Comparison of ENCODE assay signal across 23 mouse cellular contexts in the genomic region with DNA sequence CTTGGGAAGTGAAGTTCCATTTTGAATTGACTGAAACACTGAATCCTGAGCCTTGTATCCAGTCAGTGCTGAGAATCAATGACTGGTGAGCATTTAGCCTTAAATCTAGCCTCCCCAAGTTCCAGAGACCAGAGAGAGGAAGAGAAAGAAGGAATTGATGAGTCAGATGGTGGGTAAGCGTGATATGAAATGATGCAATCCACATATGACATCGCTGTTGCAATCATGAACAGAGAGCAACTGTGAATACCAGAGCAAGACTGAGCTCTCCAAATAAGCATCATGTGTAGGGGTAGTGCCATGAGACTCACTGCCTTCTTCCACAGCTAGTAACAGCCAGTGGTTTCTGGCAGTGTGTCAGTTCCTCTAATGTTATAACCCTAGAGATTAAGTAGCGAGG. TPM values are rescaled to one million over a fixed set of nuclear protein-coding genes. Genes with fewer than 3 reads are reported as not detected.
DNase-seq lines count a peak whose midpoint lies in the region; ATAC-seq and TF ChIP-seq lines count a peak whose summit lies in the region.
"Had no signal": no experiment of that assay in that cellular context is flagged by ENCODE, and none has a peak within 500 bp of the region (broad histone marks: within the 10 kb centered on the region; RNA-seq: fewer than 3 reads in every experiment).

No protein-coding gene starts in this region.

- H3K9ac ChIP-seq in midbrain, embryonic 16.5 days (ENCODE audit: low read depth, low read length) = no peak overlapping the region
- H3K9ac ChIP-seq: embryonic facial prominence, embryonic 12.5 days; forebrain, embryonic 15.5 days; heart, embryonic 15.5 days; hindbrain, embryonic 13.5 days had no signal

- no peaks in the 10 kb centered on the region for H3K9me3 ChIP-seq in midbrain, embryonic 16.5 days (replicated peaks; ENCODE audit: control insufficient read depth, low read length, poor library complexity, severe bottlenecking)
- H3K9me3 ChIP-seq: embryonic facial prominence, embryonic 12.5 days; forebrain, embryonic 15.5 days; heart, embryonic 15.5 days; hindbrain, embryonic 13.5 days had no signal

- no peak overlapping the region for H3ac ChIP-seq in myocyte (ENCODE audit: control insufficient read depth, insufficient read length)

- peak overlapping the region; percentile 70 for H3K27ac ChIP-seq in bone marrow macrophage, adult 2 months (ENCODE audit: insufficient read depth, low read depth, low read length)
- no peak overlapping the region for H3K27ac ChIP-seq in midbrain, embryonic 16.5 days (ENCODE audit: low read length)
- H3K27ac ChIP-seq: embryonic facial prominence, embryonic 12.5 days; forebrain, embryonic 15.5 days; heart, embryonic 15.5 days; hindbrain, embryonic 13.5 days; hindbrain, postnatal 0 days had no signal

- no peak for TF ChIP-seq POLR2A in bone marrow macrophage, adult 2 months (IDR thresholded peaks at IDR 0.05; ENCODE audit: borderline replicate concordance, low read depth, low read length)
- TF ChIP-seq POLR2A in myocyte (IDR thresholded peaks at IDR 0.05; ENCODE audit: insufficient read length, low read depth) = no peak

- WGBS in midbrain, embryonic 16.5 days = 93% methylated on average over 3 of the region's 3 CpGs

- no peaks in the 10 kb centered on the region for H3K79me2 ChIP-seq in myocyte (ENCODE audit: control insufficient read depth, insufficient read depth)

- no peak for ATAC-seq in monocyte, adult 5-6 weeks (replicated peaks; ENCODE audit: insufficient number of reproducible peaks, low FRiP score, low TSS enrichment, poor library complexity, severe bottlenecking)
- no peak for ATAC-seq in midbrain, embryonic 16.5 days
- ATAC-seq: activated CD4-positive, CD25-positive, alpha-beta regulatory T cell, adult 4 months; forebrain, embryonic 15.5 days; hindbrain, postnatal 0 days had no signal

- peak; percentile 9 for DNase-seq in layer of hippocampus, adult 9-11 months
- no peak for DNase-seq in layer of hippocampus, postnatal 14 days (ENCODE audit: low spot score in 2 of 2)
- peak; percentile 1 to 24 for DNase-seq in monocyte, adult 2 months (ENCODE audit: low read depth in 1 of 2, low spot score in 2 of 2)
- no peak for DNase-seq in kidney, adult 8-10 months
- DNase-seq: adrenal gland, postnatal 14 days; cerebellum, adult 11-12 months; cerebellum, adult 9-10 months; cerebellum, postnatal 25 days; gastrocnemius, postnatal 36 days; heart, adult 18-20 months; heart, postnatal 14 days had no signal

- H3K4me1 ChIP-seq in bone marrow macrophage, adult 2 months (ENCODE audit: control insufficient read depth, insufficient read depth, low read length) = peaks cover 3% of the 10 kb centered on the region; the same call in 1 of the 2 replicates
- H3K4me1 ChIP-seq in midbrain, embryonic 16.5 days (ENCODE audit: control insufficient read depth, insufficient read depth, low read length) = no peaks in the 10 kb centered on the region
- H3K4me1 ChIP-seq: embryonic facial prominence, embryonic 12.5 days; heart, embryonic 15.5 days; hindbrain, embryonic 13.5 days had no signal

- no peaks in the 10 kb centered on the region for H3K27me3 ChIP-seq in myocyte (ENCODE audit: control insufficient read depth, insufficient read depth, insufficient read length)
- H3K27me3 ChIP-seq in midbrain, embryonic 16.5 days (ENCODE audit: control insufficient read depth, insufficient read depth, low read depth, low read length) = no peaks in the 10 kb centered on the region
- H3K27me3 ChIP-seq: embryonic facial prominence, embryonic 12.5 days; forebrain, embryonic 15.5 days; heart, embryonic 15.5 days; hindbrain, embryonic 13.5 days had no signal

- H3K36me3 ChIP-seq in myocyte (ENCODE audit: control insufficient read depth, insufficient read depth) = no peaks in the 10 kb centered on the region
- H3K36me3 ChIP-seq in midbrain, embryonic 16.5 days (ENCODE audit: control insufficient read depth, insufficient read depth, low read length) = no peaks in the 10 kb centered on the region
- H3K36me3 ChIP-seq: embryonic facial prominence, embryonic 12.5 days; forebrain, embryonic 15.5 days; heart, embryonic 15.5 days; hindbrain, embryonic 13.5 days had no signal

- H3K4me3 ChIP-seq in bone marrow macrophage, adult 2 months (ENCODE audit: insufficient read depth, low read length) = no peak overlapping the region
- H3K4me3 ChIP-seq in myocyte = no peak overlapping the region
- no peak overlapping the region for H3K4me3 ChIP-seq in midbrain, embryonic 16.5 days (ENCODE audit: low read depth, low read length)
- H3K4me3 ChIP-seq: embryonic facial prominence, embryonic 12.5 days; forebrain, embryonic 15.5 days; heart, embryonic 15.5 days; hindbrain, embryonic 13.5 days had no signal

- no peak for TF ChIP-seq CTCF in bone marrow macrophage, adult 2 months (IDR thresholded peaks at IDR 0.05; ENCODE audit: low read depth, low read length)

- no peak overlapping the region for H3K4me2 ChIP-seq in myocyte (ENCODE audit: low read depth)
- no peak overlapping the region for H3K4me2 ChIP-seq in midbrain, embryonic 16.5 days (ENCODE audit: low read length)
- H3K4me2 ChIP-seq: embryonic facial prominence, embryonic 12.5 days; forebrain, embryonic 15.5 days; heart, embryonic 11.5 days; heart, embryonic 15.5 days; hindbrain, embryonic 13.5 days had no signal

TF ChIP-seq in myocyte, 11 proteins besides CTCF, POLR2A, EP300 and RAD21:
- TF ChIP-seq USF1 (IDR thresholded peaks at IDR 0.05; ENCODE audit: low read depth) (no peak), CEBPB (IDR thresholded peaks at IDR 0.05; ENCODE audit: insufficient read depth, poor library complexity, severe bottlenecking) (peak; percentile 53; the same call in 1 of the 2 replicates)

RNA-seq across cellular contexts. Expression of gene Cadm2, which starts 26.2 kb away (rescaled TPM):
- total RNA-seq in layer of hippocampus, postnatal 14 days (2021) = 100 to 1,000 TPM; 252 to 256 TPM
- total RNA-seq in monocyte, adult 5-6 weeks (2017) = not detected in 3 replicates
- polyA plus RNA-seq in bone marrow macrophage, adult 2 months (2012; ENCODE audit: insufficient read depth, insufficient read length, missing spikeins) = not detected in 2 replicates
- 0.01 TPM for polyA plus RNA-seq in myocyte (2012; fragmentation: generic; extraction: Trizol)
- 71.4 and 75.6 TPM in 2 replicates for polyA plus RNA-seq in midbrain, embryonic 16.5 days (2015; fragmentation: Nextera tagmentation; extraction: Ambion mirVana)
- total RNA-seq: hematopoietic stem cell, adult 5-6 weeks had no signal

Comparison
In these comparisons a context has a peak if more than half of its experiments do, and no peak if none do; other contexts are left out.
1. DNase-seq: peak in layer of hippocampus, adult 9-11 months (single experiment) and monocyte, adult 2 months (2 of 2); none in layer of hippocampus, postnatal 14 days (0 of 2) and kidney, adult 8-10 months (0 of 2).
2. RNA of gene Cadm2, which starts 26.2 kb away (polyA plus RNA-seq): 71.4 to 75.6 TPM in midbrain, embryonic 16.5 days; 0.01 TPM in myocyte (single experiment) and not detected in bone marrow macrophage, adult 2 months; every median in the first group is over 10 times any median in the second.